Mouse (Mus musculus) hindbrain, embryonic 16.5 days (tissue): ENCODE results near the gene Fam76b. TPM values are rescaled to one million over a fixed set of nuclear protein-coding genes. Genes with fewer than 3 reads are reported as not detected.
A peak's percentile ranks its signal among the peaks of the same experiment; 100 is the strongest.

Experiments used
- ATAC-seq: fragments of 200-750 bp; cut with Nextera tagmentation; 2 replicates; pipeline ENCODE4 v1.8.0; 2017; ENCODE audit warnings: moderate TSS enrichment, moderate library complexity
- H3K27ac ChIP-seq: fragments of 300-500 bp; sonication (generic); 2 replicates; pipeline ENCODE4 v1.5.1; 2014; ENCODE audit warnings: low read depth, mild to moderate bottlenecking, control low read depth, low read length, moderate library complexity
- H3K27me3 ChIP-seq: fragments of 300-500 bp; sonication (generic); replicated peaks from 2 replicates; pipeline ENCODE4 v1.6.1; 2014; ENCODE audit warnings: low read length; ENCODE audit not compliant: control insufficient read depth, insufficient read depth
- H3K36me3 ChIP-seq: fragments of 300-500 bp; sonication (generic); 2 replicates; pipeline ENCODE4 v1.6.1; 2014; ENCODE audit warnings: mild to moderate bottlenecking, low read length, moderate library complexity, mixed read lengths; ENCODE audit not compliant: control insufficient read depth, insufficient read depth
- H3K4me1 ChIP-seq: fragments of 300-500 bp; sonication (generic); 2 replicates; pipeline ENCODE4 v1.6.1; 2014; ENCODE audit warnings: low read depth, low read length; ENCODE audit not compliant: control insufficient read depth, insufficient read depth
- H3K4me2 ChIP-seq: fragments of 300-500 bp; sonication (generic); 2 replicates; pipeline ENCODE4 v1.6.1; 2014; ENCODE audit warnings: mild to moderate bottlenecking, low read length, control low read depth, moderate library complexity
- H3K4me3 ChIP-seq: fragments of 300-500 bp; sonication (generic); 2 replicates; pipeline ENCODE4 v1.5.1; 2014; ENCODE audit warnings: mild to moderate bottlenecking, low read length, control low read depth, moderate library complexity
- H3K9ac ChIP-seq: fragments of 300-500 bp; sonication (generic); 2 replicates; pipeline ENCODE4 v1.6.1; 2014; ENCODE audit warnings: low read depth, mild to moderate bottlenecking, control low read depth, low read length, moderate library complexity
- H3K9me3 ChIP-seq: fragments of 300-500 bp; sonication (generic); 2 replicates; pipeline ENCODE4 v1.6.1; 2014; ENCODE audit warnings: mild to moderate bottlenecking, low read length, moderate library complexity; ENCODE audit not compliant: control insufficient read depth
- WGBS: fragments of 180-500 bp; shearing (Covaris S2); extraction: QIAGEN DNeasy Blood & Tissue Kit; methylation state at CpG from one replicate; pipeline ENCODE4 v1.1.7; 2014; 5-methylcytosine and 5-hydroxymethylcytosine counted together
- polyA plus RNA-seq: library from polyadenylated mRNA; unstranded; fragments of >200 nt; fragmentation: Nextera tagmentation; extraction: Ambion mirVana; gene quantifications from 2 replicates; pipeline ENCODE4 v1.2.1, GENCODE M21; 2015

The Fam76b gene
- polyA plus RNA-seq, 1 experiment from 2014 or later: 14.8 TPM

DNA sequence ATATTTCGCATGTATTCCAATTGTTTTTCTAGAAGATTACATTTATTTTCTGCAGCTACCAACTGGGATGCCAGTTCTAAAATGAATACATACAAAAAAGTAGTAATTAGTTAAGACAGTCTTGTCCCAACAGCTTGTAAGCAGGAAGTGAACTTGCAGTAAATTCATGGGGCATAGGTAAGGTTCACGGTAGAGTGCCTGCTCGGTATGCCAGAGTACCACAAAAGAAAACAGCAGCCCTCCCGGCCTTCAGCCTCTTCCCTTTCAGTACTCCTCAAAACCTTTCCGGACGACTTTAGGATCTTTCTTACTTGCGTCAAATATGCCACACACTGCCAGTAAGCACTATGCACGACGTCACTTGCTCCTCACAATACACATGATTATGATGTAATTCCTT, 9.1 kb upstream of the Fam76b start:
- Histone ChIP-seq H3K4me1 (no peaks in the 10 kb centered on the region), H3K27ac (no peak overlapping the region), H3K36me3 (peaks cover 32% of the 10 kb centered on the region), H3K9ac (no peak overlapping the region), H3K27me3 (no peaks in the 10 kb centered on the region), H3K4me3 (no peak overlapping the region), H3K9me3 (no peaks in the 10 kb centered on the region), H3K4me2 (no peak overlapping the region)
- ATAC-seq: no peak
- 86% methylated on average over 9 of the region's 9 CpGs for WGBS

GRCm38 (mm10) chr9:13820774-13821173, 6.7 kb upstream of the Fam76b start:
- peaks cover 29% of the 10 kb centered on the region for H3K36me3 ChIP-seq

DNA sequence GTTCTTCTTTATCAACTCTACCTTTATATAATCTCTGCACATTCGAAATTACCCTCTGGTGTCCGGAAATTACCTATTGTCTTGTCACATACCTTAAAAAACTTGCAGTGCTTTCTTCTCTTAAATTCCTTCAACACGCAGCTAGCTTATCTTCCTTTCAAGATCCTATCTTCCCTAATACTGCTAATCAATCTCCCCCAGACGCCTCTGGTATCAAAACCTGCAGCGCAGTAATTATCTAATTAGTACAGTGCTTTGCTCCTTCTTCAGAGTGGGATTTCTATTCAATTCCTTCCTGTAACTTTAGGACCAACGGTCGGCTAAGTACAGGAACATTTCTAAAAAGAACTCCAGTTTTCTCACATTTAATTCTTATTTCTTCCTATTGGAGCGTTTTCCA, 1.6 kb upstream of the Fam76b start:
- Histone ChIP-seq H3K9me3 (no peaks in the 10 kb centered on the region), H3K4me2 (peak overlapping the region; percentile 78), H3K27ac (peak overlapping the region; percentile 97), H3K36me3 (peaks cover 3% of the 10 kb centered on the region; the same call in 1 of the 2 replicates), H3K9ac (peak overlapping the region; percentile 69), H3K4me3 (peak overlapping the region; percentile 55), H3K4me1 (peaks cover 19% of the 10 kb centered on the region), H3K27me3 (no peaks in the 10 kb centered on the region)
- WGBS: 8% methylated on average over 8 of the region's 8 CpGs
- ATAC-seq: no peak

More at GRCm38 (mm10) chr9:13820774-13821173, 6.7 kb upstream of the Fam76b start:
- WGBS: 97% methylated on average over 3 of the region's 3 CpGs
- ATAC-seq: no peak
- Histone ChIP-seq H3K9me3 (no peaks in the 10 kb centered on the region), H3K27me3 (no peaks in the 10 kb centered on the region), H3K27ac (no peak overlapping the region), H3K4me3 (no peak overlapping the region), H3K4me1 (peaks cover 13% of the 10 kb centered on the region), H3K4me2 (no peak overlapping the region), H3K9ac (no peak overlapping the region)

DNA sequence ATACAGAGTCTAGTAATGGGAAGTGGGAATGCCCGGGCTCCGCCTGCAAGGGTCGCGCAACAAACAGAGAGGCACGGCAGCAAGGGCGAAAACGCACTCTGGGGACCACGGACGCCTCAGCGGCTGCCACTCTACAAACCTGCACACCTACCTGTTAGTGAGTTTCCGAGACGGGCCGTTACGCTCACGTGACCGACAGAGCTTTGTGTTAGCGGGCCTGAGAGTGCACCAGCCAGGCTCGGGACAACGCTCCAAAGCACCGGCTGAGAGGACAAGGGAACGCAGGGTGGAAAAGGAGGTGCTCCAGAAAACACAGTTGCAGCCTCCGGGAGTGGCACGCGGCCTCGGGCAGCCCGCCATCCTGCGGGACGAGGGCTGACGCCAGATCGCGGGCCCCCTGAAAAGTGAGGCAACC, 1.1 kb upstream of the Fam76b start:
- Histone ChIP-seq H3K9me3 (no peaks in the 10 kb centered on the region), H3K4me3 (peak overlapping the region; percentile 55), H3K27ac (peak overlapping the region; percentile 97), H3K9ac (peak overlapping the region; percentile 69), H3K27me3 (no peaks in the 10 kb centered on the region), H3K4me2 (peak overlapping the region; percentile 78), H3K36me3 (peaks cover 2% of the 10 kb centered on the region), H3K4me1 (peaks cover 19% of the 10 kb centered on the region)
- ATAC-seq: no peak; the same call in 1 of the 2 replicates
- WGBS: under 1% methylated on average over 31 of the region's 31 CpGs

- peak; percentile 94 for ATAC-seq
- Histone ChIP-seq H3K4me1 (peaks cover 19% of the 10 kb centered on the region), H3K9ac (peak within 1 kb of the TSS; percentile 91), H3K4me3 (peak within 1 kb of the TSS; percentile 55), H3K9me3 (no peaks in the 10 kb centered on the region), H3K36me3 (peaks cover 2% of the 10 kb centered on the region), H3K27me3 (no peaks in the 10 kb centered on the region), H3K27ac (peak within 1 kb of the TSS; percentile 98), H3K4me2 (peak within 1 kb of the TSS; percentile 78)
- under 1% methylated on average over 44 of the region's 44 CpGs for WGBS
These were observed 597 bp upstream of the Fam76b start, which contains the start of gene Cep57 for GRCm38 (mm10) chr9:13826832-13827405. TSS of gene Cep57 (minus strand) at chr9:13827107.

DNA sequence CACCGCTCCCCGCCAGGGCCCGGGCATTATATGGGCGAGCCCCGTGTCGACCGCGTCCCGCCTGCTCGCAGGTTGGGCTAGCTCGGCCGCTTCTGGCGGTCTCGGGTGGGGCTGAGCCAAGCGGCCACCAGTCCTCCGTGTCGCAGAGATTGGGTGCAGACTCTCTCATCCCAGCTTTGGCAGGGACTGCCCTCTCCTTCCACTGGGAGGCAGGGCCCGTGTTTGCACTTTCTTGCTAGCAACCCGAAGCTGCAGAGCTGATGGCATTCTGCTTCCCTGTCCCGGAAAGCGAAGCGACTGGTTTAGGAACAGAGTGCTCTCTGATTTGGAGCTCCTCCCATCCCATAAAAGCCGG, 548 bp downstream of the Fam76b start:
- Histone ChIP-seq H3K9ac (peak overlapping the region; percentile 91), H3K36me3 (peaks cover 6% of the 10 kb centered on the region), H3K27me3 (no peaks in the 10 kb centered on the region), H3K4me3 (peak overlapping the region; percentile 55), H3K27ac (peak overlapping the region; percentile 98), H3K9me3 (no peaks in the 10 kb centered on the region), H3K4me2 (peak overlapping the region; percentile 73), H3K4me1 (peaks cover 19% of the 10 kb centered on the region)
- peak; percentile 5 for ATAC-seq
- WGBS: 2% methylated on average over 19 of the region's 23 CpGs

DNA sequence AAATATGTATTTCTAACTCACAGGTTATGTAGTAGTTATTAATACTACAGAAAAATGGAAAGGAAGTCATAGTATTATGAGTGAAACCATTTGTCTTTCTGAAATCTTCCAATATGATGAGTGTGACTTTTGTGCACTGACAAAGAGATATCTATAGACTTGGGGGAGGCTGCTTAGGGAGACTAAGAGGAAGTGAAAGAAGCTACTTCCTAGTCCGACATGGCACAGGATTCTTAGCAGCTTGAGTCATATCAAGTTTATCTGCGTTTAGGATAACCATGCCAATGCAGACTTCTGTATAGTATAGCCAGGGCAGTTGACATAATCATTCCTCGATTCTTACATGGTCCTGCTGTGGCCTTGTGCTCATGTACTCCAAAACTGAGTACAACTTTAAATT, 7.7 kb downstream of the Fam76b start:
- Histone ChIP-seq H3K27ac (no peak overlapping the region), H3K27me3 (no peaks in the 10 kb centered on the region), H3K9me3 (no peaks in the 10 kb centered on the region), H3K9ac (no peak overlapping the region), H3K4me2 (no peak overlapping the region), H3K4me1 (no peaks in the 10 kb centered on the region), H3K4me3 (no peak overlapping the region), H3K36me3 (peaks cover 34% of the 10 kb centered on the region)
- ATAC-seq: no peak
- 95% methylated on average over 3 of the region's 3 CpGs for WGBS

DNA sequence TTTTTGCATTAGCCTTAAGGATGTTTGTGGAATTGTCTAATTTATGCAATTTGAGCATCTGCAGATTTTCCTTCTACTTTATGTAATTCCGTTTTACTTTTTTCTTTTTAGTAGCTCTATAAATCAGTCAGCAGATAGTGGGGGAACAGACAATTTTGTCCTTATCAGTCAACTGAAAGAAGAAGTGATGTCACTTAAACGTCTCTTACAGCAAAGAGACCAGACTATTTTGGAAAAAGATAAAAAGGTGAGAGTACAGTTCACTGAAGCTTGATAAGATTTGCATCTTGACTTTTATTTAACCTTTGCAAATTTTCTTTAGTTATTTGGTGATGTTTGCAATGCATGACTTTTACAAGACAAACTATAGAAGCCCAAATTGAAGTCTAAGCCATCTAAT, 9.2 kb downstream of the Fam76b start:
- no peak for ATAC-seq
- Histone ChIP-seq H3K4me2 (no peak overlapping the region), H3K27ac (no peak overlapping the region), H3K4me1 (no peaks in the 10 kb centered on the region), H3K36me3 (peaks cover 38% of the 10 kb centered on the region), H3K9ac (no peak overlapping the region), H3K27me3 (no peaks in the 10 kb centered on the region), H3K4me3 (no peak overlapping the region), H3K9me3 (no peaks in the 10 kb centered on the region)
- WGBS: 90% methylated on average over 2 of the region's 2 CpGs

- no peak overlapping the region for H3K4me2 ChIP-seq
- no peak overlapping the region for H3K27ac ChIP-seq
- WGBS: 93% methylated on average over 3 of the region's 3 CpGs
- H3K36me3 ChIP-seq: peaks cover 2% of the 10 kb centered on the region; the same call in 1 of the 2 replicates
- no peaks in the 10 kb centered on the region for H3K27me3 ChIP-seq
- no peak overlapping the region for H3K4me3 ChIP-seq
- no peak for ATAC-seq
- H3K9ac ChIP-seq: no peak overlapping the region
- H3K9me3 ChIP-seq: no peaks in the 10 kb centered on the region
- no peaks in the 10 kb centered on the region for H3K4me1 ChIP-seq
These were observed 20.1 kb downstream of the Fam76b start for GRCm38 (mm10) chr9:13847591-13847990.
